Mouse (Mus musculus) layer of hippocampus, adult 18-20 months (tissue): ENCODE results near the gene Mapk1. TPM values are rescaled to one million over a fixed set of nuclear protein-coding genes. Genes with fewer than 3 reads are reported as not detected.

ENCODE experiments used
- DNase-seq, 2 experiments: peaks; one replicate each; pipeline ENCODE4 v3.0.0; 2022; ENCODE audit warnings: low spot score in 2 of 2
- total RNA-seq, 2 experiments: library from RNA; stranded (reverse); gene quantifications; 2 replicates each; pipeline ENCODE4 v1.2.3; 2021

Gene Mapk1
- total RNA-seq, 2 experiments from 2014 or later, result 507 to 529 TPM

GRCm38 (mm10) chr16:17015111-17015852, 32.1 kb downstream of the Mapk1 start:
- peak in 1 of 2 experiments; percentile 34 for DNase-seq

- no peak for DNase-seq
Measured at GRCm38 (mm10) chr16:17015853-17016230, 32.7 kb downstream of the Mapk1 start.

- DNase-seq, result no peak
Measured at GRCm38 (mm10) chr16:17018071-17018470, 34.9 kb downstream of the Mapk1 start.

GRCm38 (mm10) chr16:17024469-17025148, 41.4 kb downstream of the Mapk1 start:
- DNase-seq, result peak in 1 of 2 experiments; percentile 57

GRCm38 (mm10) chr16:17029971-17030695, 47.0 kb downstream of the Mapk1 start:
- peak in 1 of 2 experiments; percentile 66 for DNase-seq

- DNase-seq, result no peak
Measured at GRCm38 (mm10) chr16:17033754-17034153, 50.6 kb downstream of the Mapk1 start.

GRCm38 (mm10) chr16:17040716-17041115, 57.5 kb downstream of the Mapk1 start:
- no peak for DNase-seq

GRCm38 (mm10) chr16:17041417-17041816, 58.2 kb downstream of the Mapk1 start:
- DNase-seq, result no peak

GRCm38 (mm10) chr16:17044320-17044719, 61.1 kb downstream of the Mapk1 start:
- no peak for DNase-seq

GRCm38 (mm10) chr16:17045287-17045686, 62.1 kb downstream of the Mapk1 start:
- DNase-seq, result no peak

- DNase-seq, result no peak
Measured at GRCm38 (mm10) chr16:17049886-17050285, 66.7 kb downstream of the Mapk1 start.

GRCm38 (mm10) chr16:17052087-17052486, 68.9 kb downstream of the Mapk1 start:
- DNase-seq, result no peak

GRCm38 (mm10) chr16:17053903-17054302, 70.7 kb downstream of the Mapk1 start:
- DNase-seq, result no peak

- peak; percentile 69 to 84 for DNase-seq
Measured at GRCm38 (mm10) chr16:17055584-17055983, 72.4 kb downstream of the Mapk1 start.

- DNase-seq, result no peak
Measured at GRCm38 (mm10) chr16:17062338-17062737, 79.2 kb downstream of the Mapk1 start.

GRCm38 (mm10) chr16:17067552-17067951, 84.4 kb downstream of the Mapk1 start:
- DNase-seq, result no peak

GRCm38 (mm10) chr16:17069511-17070443, 86.6 kb downstream of the Mapk1 start, which contains the start of gene Ypel1:
Gene Ypel1, plus strand, starts transcription at chr16:17069696.
- DNase-seq, result peak; percentile 82 to 89

GRCm38 (mm10) chr16:17070716-17071115, 87.5 kb downstream of the Mapk1 start:
- DNase-seq, result no peak

- DNase-seq, result peak in 1 of 2 experiments; percentile 50
Measured at GRCm38 (mm10) chr16:17073000-17073399, 89.8 kb downstream of the Mapk1 start.

- DNase-seq, result no peak
Measured at GRCm38 (mm10) chr16:17076301-17076700, 93.1 kb downstream of the Mapk1 start.

- no peak for DNase-seq
Measured at GRCm38 (mm10) chr16:17076869-17077268, 93.7 kb downstream of the Mapk1 start.
